Mouse (Mus musculus) spleen, adult 2 months (tissue): ENCODE results near the gene Dnmt3a.

Source experiments
- CTCF ChIP-seq: fragments of 200-500 bp; IDR thresholded peaks from 2 replicates; pipeline ENCODE4 v1.5.1; 2011; ENCODE audit warnings: mild to moderate bottlenecking, inconsistent platforms; ENCODE audit not compliant: insufficient read depth, insufficient read length, insufficient replicate concordance; ENCODE audit errors: extremely low read depth
- POLR2A ChIP-seq: fragments of 200-500 bp; IDR thresholded peaks from 2 replicates; pipeline ENCODE4 v1.6.1; 2011; ENCODE audit warnings: low read depth, low read length, inconsistent platforms

- TF ChIP-seq CTCF (no peak), POLR2A (no peak)
Measured at GRCm38 (mm10) chr12:3859545-3859944, 53.7 kb downstream of the Dnmt3a start.
